In genomic region chr5:106696396-106697337, GRCm38 (mm10) we compare ENCODE assay signal across 8 mouse cellular contexts. TPM values are rescaled to one million over a fixed set of nuclear protein-coding genes. Genes with fewer than 3 reads are reported as not detected.
DNase-seq lines count a peak whose midpoint lies in the region; ATAC-seq lines count a peak whose summit lies in the region.

Gene Zfp644, minus strand, starts transcription at chr5:106697287.

- peak within 1 kb of the TSS; percentile 71 for H3K4me2 ChIP-seq in embryonic facial prominence, embryonic 14.5 days (ENCODE audit: low read depth, low read length)
- H3K4me2 ChIP-seq in kidney, embryonic 14.5 days (replicated peaks; ENCODE audit: low read depth, low read length) = peak within 1 kb of the TSS; percentile 56
- peak within 1 kb of the TSS; percentile 53 for H3K4me2 ChIP-seq in limb, embryonic 15.5 days

- peak; percentile 94 for ATAC-seq in embryonic facial prominence, embryonic 14.5 days (ENCODE audit: low read depth)
- peak; percentile 94 for ATAC-seq in kidney, embryonic 14.5 days (ENCODE audit: low FRiP score, low TSS enrichment)
- peak; percentile 91 for ATAC-seq in limb, embryonic 15.5 days (ENCODE audit: insufficient number of reproducible peaks, low FRiP score, low TSS enrichment, low read depth)

- no peaks in the 10 kb centered on the region for H3K27me3 ChIP-seq in embryonic facial prominence, embryonic 14.5 days (replicated peaks; ENCODE audit: control insufficient read depth, insufficient read depth, low read length)
- no peaks in the 10 kb centered on the region for H3K27me3 ChIP-seq in kidney, embryonic 14.5 days (ENCODE audit: control insufficient read depth, insufficient read depth, low read length)
- no peaks in the 10 kb centered on the region for H3K27me3 ChIP-seq in limb, embryonic 15.5 days

- peak within 1 kb of the TSS; percentile 86 for H3K4me3 ChIP-seq in embryonic facial prominence, embryonic 14.5 days (ENCODE audit: low read depth, low read length)
- H3K4me3 ChIP-seq in kidney, embryonic 14.5 days (ENCODE audit: low read length) = peak within 1 kb of the TSS; percentile 91
- H3K4me3 ChIP-seq in limb, embryonic 15.5 days = peak within 1 kb of the TSS; percentile 86

- peak within 1 kb of the TSS; percentile 99 for H3K9ac ChIP-seq in embryonic facial prominence, embryonic 14.5 days (ENCODE audit: low read depth, low read length)
- H3K9ac ChIP-seq in kidney, embryonic 14.5 days (ENCODE audit: low read depth, low read length) = peak within 1 kb of the TSS; percentile 97
- peak within 1 kb of the TSS; percentile 98 for H3K9ac ChIP-seq in limb, embryonic 15.5 days

- H3K27ac ChIP-seq in embryonic facial prominence, embryonic 14.5 days (replicated peaks; ENCODE audit: low read depth, low read length) = peak within 1 kb of the TSS; percentile 100
- H3K27ac ChIP-seq in kidney, embryonic 14.5 days (ENCODE audit: low read depth, low read length) = peak within 1 kb of the TSS; percentile 100
- peak within 1 kb of the TSS; percentile 99 for H3K27ac ChIP-seq in limb, embryonic 15.5 days

- WGBS in embryonic facial prominence, embryonic 14.5 days = 2% methylated on average over 57 of the region's 71 CpGs
- WGBS in kidney, embryonic 14.5 days = 2% methylated on average over 65 of the region's 71 CpGs
- 1% methylated on average over 71 of the region's 71 CpGs for WGBS in limb, embryonic 15.5 days

- DNase-seq in 3T3-L1 (ENCODE audit: low read depth, low spot score) = peak; percentile 90
- peak; percentile 70 to 79 for DNase-seq in adrenal gland, postnatal 4 days (ENCODE audit: low spot score in 2 of 2)
- peak; percentile 93 for DNase-seq in embryonic facial prominence, embryonic 14.5 days (ENCODE audit: low spot score)
- DNase-seq in heart, adult 8-10 months (ENCODE audit: low spot score) = peak; percentile 79
- peak; percentile 48 to 67 for DNase-seq in monocyte, adult 2 months (ENCODE audit: low read depth in 1 of 2, low spot score in 2 of 2)
- DNase-seq in spleen, postnatal 36 days (ENCODE audit: low spot score in 2 of 2) = peak; percentile 84 to 87

- peaks cover 9% of the 10 kb centered on the region for H3K4me1 ChIP-seq in embryonic facial prominence, embryonic 14.5 days (ENCODE audit: control insufficient read depth, insufficient read depth, low read length)
- H3K4me1 ChIP-seq in kidney, embryonic 14.5 days (ENCODE audit: control insufficient read depth, insufficient read depth, low read length) = peaks cover 5% of the 10 kb centered on the region; the same call in 1 of the 2 replicates
- peaks cover 9% of the 10 kb centered on the region for H3K4me1 ChIP-seq in limb, embryonic 15.5 days

- no peaks in the 10 kb centered on the region for H3K9me3 ChIP-seq in embryonic facial prominence, embryonic 14.5 days (ENCODE audit: control insufficient read depth, low read length)
- H3K9me3 ChIP-seq in kidney, embryonic 14.5 days (ENCODE audit: control insufficient read depth, low read length) = no peaks in the 10 kb centered on the region
- H3K9me3 ChIP-seq in limb, embryonic 15.5 days = no peaks in the 10 kb centered on the region

- H3K36me3 ChIP-seq in embryonic facial prominence, embryonic 14.5 days (ENCODE audit: control insufficient read depth, insufficient read depth, low read length) = no peaks in the 10 kb centered on the region
- peaks cover 6% of the 10 kb centered on the region for H3K36me3 ChIP-seq in kidney, embryonic 14.5 days (ENCODE audit: control insufficient read depth, insufficient read depth, low read length)
- 0 out of 2 replicates have a peak, but pooled peaks cover 4% of the 10 kb centered on the region for H3K36me3 ChIP-seq in limb, embryonic 15.5 days

RNA-seq across cellular contexts. Expression of gene Zfp644, which starts in this region (rescaled TPM):
- total RNA-seq in adrenal gland, postnatal 4 days (2021) = 10 to 100 TPM; 91.2 to 93.8 TPM
- 82.8 and 85.2 TPM in 2 replicates for polyA plus RNA-seq in embryonic facial prominence, embryonic 14.5 days (2014; fragmentation: Nextera tagmentation; extraction: Ambion mirVana)
- 10 to 100 TPM; 51.8 to 59.0 (median 58.6) TPM for total RNA-seq in heart, adult 8-10 months (2022)
- 107 TPM in 2 replicates for polyA plus RNA-seq in kidney, embryonic 14.5 days (2014; fragmentation: Nextera tagmentation; extraction: Ambion mirVana)
- 50.9 and 61.4 TPM in 2 replicates for polyA plus RNA-seq in limb, embryonic 15.5 days (2015; fragmentation: Nextera tagmentation; extraction: Ambion mirVana)

Comparison
In these comparisons a context has a peak if more than half of its experiments do, and no peak if none do; other contexts are left out.
1. Peak in every context shown above with its lines: DNase-seq, ATAC-seq, H3K4me3 ChIP-seq and H3K27ac ChIP-seq.